Mouse (Mus musculus) embryonic fibroblast, embryonic 13.5 days (primary cell): ENCODE measurements at regions not wholly inside any gene's neighbourhood (a gene's known extent, or its start where the extent isn't known, plus 50 kb on each side); places are given as distances from the start of the nearest gene placed in this dataset.

Source experiments
- CTCF ChIP-seq: IDR thresholded peaks from 2 replicates; pipeline ENCODE4 v1.5.1; 2011; ENCODE audit warnings: mild to moderate bottlenecking, control low read depth, low read length, moderate library complexity, borderline replicate concordance; ENCODE audit not compliant: insufficient read depth
- POLR2A ChIP-seq: IDR thresholded peaks from 2 replicates; pipeline ENCODE4 v1.6.1; 2011; ENCODE audit warnings: low read depth, mild to moderate bottlenecking, control low read depth, low read length, moderate library complexity

DNA sequence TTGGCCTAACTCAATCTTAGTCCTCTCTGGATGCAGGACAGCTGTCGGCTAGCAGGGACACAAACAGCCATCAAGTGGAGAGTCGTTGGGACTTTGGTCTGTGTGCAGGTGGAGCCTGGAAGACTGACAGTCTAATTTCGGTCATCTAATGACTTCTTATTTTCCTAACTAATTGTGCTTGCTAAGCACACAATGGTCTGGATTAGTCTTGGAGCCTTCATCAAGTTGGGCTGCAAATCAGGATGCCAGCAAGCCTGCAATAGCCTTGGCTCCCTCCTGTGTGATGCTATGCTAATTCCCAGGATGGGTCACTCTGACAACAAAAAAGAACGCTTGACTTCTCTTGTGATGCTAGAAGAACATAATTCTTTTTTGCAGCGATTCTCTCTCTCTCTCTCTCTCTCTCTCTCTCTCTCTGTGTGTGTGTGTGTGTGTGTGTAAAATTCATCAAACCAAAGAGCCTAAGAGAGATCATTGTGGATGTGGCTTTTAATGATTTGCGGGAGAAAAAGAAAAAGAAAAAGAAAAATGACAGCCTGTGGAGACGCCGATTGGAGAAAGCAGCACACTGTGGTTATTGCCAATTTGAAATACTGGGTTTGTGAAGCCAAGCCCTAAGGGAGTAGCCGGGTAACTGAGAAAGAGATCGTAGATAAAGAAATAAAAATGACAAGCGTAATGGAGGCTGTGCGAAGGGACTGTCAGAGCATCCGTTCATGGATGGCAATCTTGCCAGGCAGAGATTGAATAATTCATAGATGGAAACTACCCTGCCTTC lies 61.5 kb upstream of the Sox4 start:
- no peak for TF ChIP-seq POLR2A
- no peak for TF ChIP-seq CTCF
